Mouse (Mus musculus): ENCODE measurements around the gene Cacnb1.

DNA sequence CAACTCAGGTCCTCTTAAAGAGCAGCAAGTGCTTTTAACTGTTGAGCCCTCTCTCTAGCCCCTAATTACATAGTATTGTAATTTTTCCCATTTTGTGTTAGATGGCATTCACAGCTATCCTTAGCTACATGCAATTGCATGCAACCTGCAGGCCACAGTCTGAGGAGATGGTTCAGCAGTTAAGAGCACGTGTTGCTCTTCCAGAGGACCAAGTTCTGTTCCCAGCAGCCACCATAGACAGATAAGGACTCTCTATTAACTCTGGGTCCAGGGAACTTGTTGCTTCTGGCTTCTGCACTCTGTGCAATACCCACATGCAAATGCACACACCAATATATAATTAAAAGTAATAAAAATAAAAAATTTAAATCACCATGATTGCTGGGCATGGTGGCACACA is 26.1 kb downstream of the Cacnb1 start:
- TF ChIP-seq CTCF (IDR thresholded peaks at IDR 0.05; ENCODE audit: control insufficient read depth, insufficient read depth, insufficient replicate concordance, low read depth, low read length) (no peak), POLR2A (IDR thresholded peaks at IDR 0.05; ENCODE audit: control insufficient read depth, low read depth, low read length) (no peak)

Measured in testis, adult 2 months (tissue).